Mouse (Mus musculus) thymus, adult 2 months (tissue): ENCODE data around the gene Gm9913. TPM values are rescaled to one million over a fixed set of nuclear protein-coding genes. Genes with fewer than 3 reads are reported as not detected.

Experiments
- DNase-seq: peaks from one replicate; pipeline ENCODE4 v3.0.0; 2021
- H3K27ac ChIP-seq: fragments of 200-500 bp; 2 replicates; pipeline ENCODE4 v1.5.1; 2012; ENCODE audit warnings: low read length, control low read depth; ENCODE audit not compliant: control insufficient read depth, insufficient read depth
- H3K27me3 ChIP-seq: fragments of 200-500 bp; 2 replicates; pipeline ENCODE4 v1.6.1; 2012; ENCODE audit warnings: mild to moderate bottlenecking, low read length, moderate library complexity, mixed read lengths; ENCODE audit not compliant: control insufficient read depth, insufficient read depth
- H3K36me3 ChIP-seq: fragments of 200-500 bp; 2 replicates; pipeline ENCODE4 v1.6.1; 2012; ENCODE audit warnings: mild to moderate bottlenecking, low read length, moderate library complexity; ENCODE audit not compliant: control insufficient read depth, insufficient read depth
- H3K4me1 ChIP-seq: fragments of 200-500 bp; replicated peaks from 2 replicates; pipeline ENCODE4 v1.6.1; 2012; ENCODE audit warnings: low read length; ENCODE audit not compliant: control insufficient read depth, insufficient read depth
- H3K4me3 ChIP-seq: fragments of 200-500 bp; 2 replicates; pipeline ENCODE4 v1.5.1; 2012; ENCODE audit warnings: mild to moderate bottlenecking, low read length, control low read depth, moderate library complexity; ENCODE audit not compliant: control insufficient read depth, insufficient read depth
- CTCF ChIP-seq: fragments of 200-500 bp; IDR thresholded peaks from 2 replicates; pipeline ENCODE4 v1.5.1; 2012; ENCODE audit warnings: mild to moderate bottlenecking, control low read depth, low read length, moderate library complexity, borderline replicate concordance; ENCODE audit not compliant: control insufficient read depth, poor library complexity, insufficient read depth; ENCODE audit errors: extremely low read depth
- POLR2A ChIP-seq: fragments of 200-500 bp; IDR thresholded peaks from 2 replicates; pipeline ENCODE4 v1.6.1; 2012; ENCODE audit warnings: mild to moderate bottlenecking, low read length, control low read depth, moderate library complexity; ENCODE audit not compliant: control insufficient read depth, poor library complexity, insufficient read depth; ENCODE audit errors: extremely low read depth
- WGBS: fragments of 180-500 bp; shearing (Covaris S2); methylation state at CpG from one replicate; pipeline ENCODE4 v1.1.7; 2018; 5-methylcytosine and 5-hydroxymethylcytosine counted together
- polyA plus RNA-seq: library from polyadenylated mRNA; depleted of rRNA; stranded (reverse); fragments of >200 nt; gene quantifications from 2 replicates; pipeline ENCODE4 v1.2.3, GENCODE M21; 2012

The Gm9913 gene
- polyA plus RNA-seq, 1 experiment: 0.08 TPM

DNA sequence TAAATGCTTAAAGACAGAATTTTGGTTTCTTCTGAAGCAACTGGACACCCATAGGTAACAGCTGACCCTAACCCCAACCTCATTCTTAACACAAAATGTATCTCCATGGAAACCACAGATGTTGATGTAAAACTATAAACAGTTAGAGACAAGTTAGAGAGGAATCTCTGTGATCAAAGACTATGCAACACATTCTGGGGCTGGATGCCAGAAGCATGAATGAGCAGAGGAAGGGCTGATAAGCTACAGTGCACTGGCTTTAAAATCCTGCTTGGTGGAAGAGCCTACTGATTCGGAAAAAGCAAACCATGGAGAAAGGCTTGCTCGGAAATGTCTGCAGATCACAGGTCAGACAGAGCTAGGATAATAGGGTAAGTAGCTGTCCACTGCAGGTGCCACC lies 31.7 kb upstream of the Gm9913 start:
- Histone ChIP-seq H3K4me3 (no peak overlapping the region), H3K27me3 (no peaks in the 10 kb centered on the region), H3K4me1 (no peaks in the 10 kb centered on the region), H3K27ac (no peak overlapping the region), H3K36me3 (no peaks in the 10 kb centered on the region)
- WGBS: 95% methylated on average over 2 of the region's 2 CpGs
- no peak for TF ChIP-seq POLR2A
- TF ChIP-seq CTCF: no peak
- DNase-seq: no peak

GRCm38 (mm10) chr2:125474690-125475089 lies 30.2 kb upstream of the Gm9913 start:
- Histone ChIP-seq H3K27me3 (no peaks in the 10 kb centered on the region), H3K27ac (no peak overlapping the region), H3K4me1 (no peaks in the 10 kb centered on the region), H3K4me3 (no peak overlapping the region), H3K36me3 (no peaks in the 10 kb centered on the region)
- no peak for DNase-seq
- WGBS: 91% methylated on average over 5 of the region's 5 CpGs
- TF ChIP-seq POLR2A: no peak
- no peak for TF ChIP-seq CTCF

GRCm38 (mm10) chr2:125476231-125476630 lies 28.7 kb upstream of the Gm9913 start:
- Histone ChIP-seq H3K27ac (no peak overlapping the region), H3K4me1 (no peaks in the 10 kb centered on the region), H3K27me3 (no peaks in the 10 kb centered on the region), H3K4me3 (no peak overlapping the region), H3K36me3 (no peaks in the 10 kb centered on the region)
- TF ChIP-seq POLR2A: no peak
- TF ChIP-seq CTCF: no peak
- DNase-seq: no peak
- 85% methylated on average over 3 of the region's 3 CpGs for WGBS

GRCm38 (mm10) chr2:125477367-125477766 lies 27.5 kb upstream of the Gm9913 start:
- H3K27ac ChIP-seq: no peak overlapping the region
- no peaks in the 10 kb centered on the region for H3K36me3 ChIP-seq
- TF ChIP-seq CTCF (no peak), POLR2A (no peak)
- H3K27me3 ChIP-seq: no peaks in the 10 kb centered on the region
- DNase-seq: no peak
- no peaks in the 10 kb centered on the region for H3K4me1 ChIP-seq
- 95% methylated on average over 3 of the region's 3 CpGs for WGBS
- no peak overlapping the region for H3K4me3 ChIP-seq

- TF ChIP-seq CTCF (no peak), POLR2A (no peak)
- H3K4me1 ChIP-seq: no peaks in the 10 kb centered on the region
- H3K36me3 ChIP-seq: no peaks in the 10 kb centered on the region
- DNase-seq: no peak
- no peak overlapping the region for H3K27ac ChIP-seq
- 53% methylated on average over 4 of the region's 4 CpGs for WGBS
- no peaks in the 10 kb centered on the region for H3K27me3 ChIP-seq
- H3K4me3 ChIP-seq: no peak overlapping the region
These were observed 26.2 kb upstream of the Gm9913 start for GRCm38 (mm10) chr2:125478705-125479104.

DNA sequence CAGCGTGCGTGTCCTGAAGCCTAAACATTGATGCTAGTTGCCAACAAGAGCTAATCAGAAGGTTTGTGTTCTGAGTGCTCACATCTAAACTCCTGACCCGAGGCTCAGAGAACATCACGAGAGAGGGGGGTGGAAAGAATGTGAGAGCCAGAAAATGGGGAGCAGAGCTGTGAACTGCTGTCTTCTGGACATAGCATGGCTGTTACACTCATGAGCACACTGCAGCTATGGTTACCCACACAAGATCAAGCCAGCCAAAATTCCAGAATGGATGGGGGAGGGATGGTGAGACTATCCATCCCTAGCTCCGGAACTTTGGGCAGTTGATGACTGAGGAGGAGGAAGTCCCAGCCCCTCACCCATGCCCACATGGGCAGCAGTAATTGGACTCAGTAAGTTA lies 24.8 kb upstream of the Gm9913 start:
- no peaks in the 10 kb centered on the region for H3K36me3 ChIP-seq
- H3K4me3 ChIP-seq: no peak overlapping the region
- no peak for DNase-seq
- H3K27ac ChIP-seq: no peak overlapping the region
- H3K4me1 ChIP-seq: no peaks in the 10 kb centered on the region
- WGBS: 94% methylated on average over 5 of the region's 5 CpGs
- no peaks in the 10 kb centered on the region for H3K27me3 ChIP-seq
- TF ChIP-seq CTCF: no peak
- TF ChIP-seq POLR2A: no peak

GRCm38 (mm10) chr2:125481116-125481515 lies 23.8 kb upstream of the Gm9913 start:
- Histone ChIP-seq H3K4me1 (no peaks in the 10 kb centered on the region), H3K27ac (no peak overlapping the region), H3K36me3 (no peaks in the 10 kb centered on the region), H3K27me3 (no peaks in the 10 kb centered on the region), H3K4me3 (no peak overlapping the region)
- TF ChIP-seq POLR2A: no peak
- no peak for TF ChIP-seq CTCF
- WGBS: 93% methylated on average over 4 of the region's 4 CpGs
- DNase-seq: no peak
